Mouse (Mus musculus): Measurements from ENCODE around the gene Smarcad1.

DNA sequence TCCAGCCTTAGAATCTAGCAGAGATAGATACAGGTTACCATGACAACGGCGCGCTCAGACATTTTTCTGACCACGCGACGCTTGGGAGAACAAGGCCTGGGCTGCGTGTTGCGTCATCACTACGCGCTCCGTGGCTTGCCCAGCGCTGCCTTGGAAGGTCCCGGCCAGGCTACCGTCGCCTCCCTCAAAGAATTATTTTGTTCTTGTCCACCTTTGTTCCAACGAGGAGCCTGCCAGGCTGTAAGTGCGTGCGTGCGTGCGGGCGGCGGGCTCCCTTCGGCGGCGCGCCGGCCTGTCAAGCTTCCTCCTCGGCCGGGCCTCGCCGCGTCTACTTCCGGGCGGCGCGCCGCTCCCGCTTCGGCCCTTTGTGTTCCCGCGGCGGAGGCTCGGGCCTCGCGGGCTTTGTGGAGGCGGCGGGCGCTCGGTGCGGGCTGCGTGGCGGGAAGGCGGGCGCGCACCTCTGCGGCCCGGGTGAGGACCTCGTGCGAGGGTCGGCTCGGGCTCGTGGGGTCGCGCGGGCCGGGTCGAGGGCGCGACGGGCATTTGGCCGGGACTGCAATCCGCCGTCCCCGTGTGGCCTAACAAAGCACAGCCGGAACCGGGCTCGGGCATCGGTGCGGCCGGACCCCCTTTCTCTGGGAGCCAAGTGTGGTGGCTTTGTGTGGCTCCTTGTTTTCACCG is at the start of gene Smarcad1:
- TF ChIP-seq CTCF (IDR thresholded peaks at IDR 0.05; ENCODE audit: borderline replicate concordance, insufficient read depth, low read length) = no peak
- TF ChIP-seq POLR2A (IDR thresholded peaks at IDR 0.05; ENCODE audit: low read depth, low read length) = peak; percentile 63
